Mouse (Mus musculus): ENCODE data around the gene R3hdm2. TPM values are rescaled to one million over a fixed set of nuclear protein-coding genes. Genes with fewer than 3 reads are reported as not detected.

R3hdm2 gene
- total RNA-seq, 4 experiments from 2014 or later = 247 to 279 (median 255) TPM

DNA sequence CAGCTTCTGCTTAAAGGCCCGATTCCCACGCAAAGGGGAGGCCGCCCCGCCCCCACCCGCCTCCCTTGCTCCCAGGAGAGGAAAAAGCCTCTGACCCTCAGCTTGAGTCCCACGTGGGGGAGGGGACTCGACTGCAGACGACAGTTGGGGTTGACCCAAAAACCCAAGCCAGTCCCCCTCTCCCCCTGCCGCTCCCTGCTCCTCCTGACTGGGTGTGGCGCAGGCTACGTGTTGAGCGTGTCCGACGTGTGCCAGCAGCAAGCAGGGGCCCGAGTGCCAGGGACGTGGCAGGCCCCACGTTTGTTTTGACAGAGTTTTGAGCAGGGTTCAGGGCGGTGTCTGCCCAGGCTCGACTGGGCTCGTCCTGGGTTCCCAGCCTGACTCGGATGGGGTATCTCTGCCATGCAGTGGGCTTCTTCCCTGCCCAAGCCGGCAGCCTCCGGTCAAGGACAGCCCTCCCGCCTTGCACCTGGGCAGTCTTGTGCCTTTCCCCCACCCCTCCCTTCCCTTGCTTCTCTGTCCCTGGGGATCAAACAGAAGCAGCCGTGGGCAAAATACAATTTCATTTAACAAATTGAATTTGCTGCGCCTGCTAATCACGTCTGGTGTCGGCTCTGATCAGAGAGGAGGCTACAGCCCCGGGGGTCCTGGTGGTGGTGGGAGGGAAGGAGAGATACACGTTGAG is 136.6 kb downstream of the R3hdm2 start:
- no peak for DNase-seq (ENCODE audit: low spot score in 2 of 2)

DNA sequence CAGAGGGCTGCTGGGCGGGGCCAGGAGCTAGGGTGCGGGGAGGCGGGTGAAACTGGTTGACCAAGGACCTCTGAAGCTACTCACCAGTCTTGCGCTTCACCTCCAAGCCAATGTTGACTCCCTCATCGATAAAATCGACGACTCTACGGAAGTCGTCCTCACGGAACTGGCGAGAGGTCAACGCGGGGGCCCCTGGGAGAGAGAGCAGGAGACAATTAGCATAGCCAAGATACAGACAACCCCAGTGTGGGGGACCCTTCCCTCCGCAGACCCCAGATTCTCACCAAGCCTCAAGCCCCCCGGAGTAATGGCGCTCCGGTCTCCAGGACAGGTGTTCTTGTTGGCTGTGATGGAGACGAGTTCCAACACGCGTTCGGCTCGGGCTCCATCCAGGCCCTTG is 137.8 kb downstream of the R3hdm2 start:
- DNase-seq (ENCODE audit: low spot score in 2 of 2) = no peak

DNA sequence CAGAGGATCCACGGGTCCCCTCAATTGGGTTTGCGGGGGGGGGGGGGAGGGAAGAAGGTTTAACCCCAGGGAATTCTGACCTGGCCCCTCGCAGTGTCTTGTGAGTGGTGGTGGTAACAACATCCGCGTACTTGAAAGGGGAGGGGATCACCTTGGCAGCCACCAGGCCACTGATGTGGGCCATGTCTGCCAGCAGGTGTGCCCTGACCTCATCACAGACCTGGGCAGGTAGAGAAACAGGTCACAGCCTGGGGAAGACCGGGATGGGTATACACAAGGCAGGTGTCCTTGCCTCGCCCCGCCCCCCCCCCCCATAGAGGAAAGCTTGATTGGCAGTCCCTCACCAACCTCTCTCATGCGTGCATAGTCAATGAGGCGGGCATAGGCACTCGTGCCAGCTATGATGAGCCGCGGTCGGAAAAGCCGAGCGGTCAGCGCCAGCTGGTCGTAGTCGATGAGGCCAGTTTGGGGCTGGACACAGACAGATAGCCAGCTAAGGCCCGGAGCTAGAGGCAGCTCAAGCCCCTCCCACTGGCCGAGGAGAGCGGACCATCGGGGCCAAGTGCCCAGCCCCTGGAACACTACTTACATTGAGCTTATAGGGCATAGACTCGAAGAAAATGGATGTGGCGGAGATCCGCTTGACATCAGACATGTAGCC is 139.0 kb downstream of the R3hdm2 start:
- no peak for DNase-seq (ENCODE audit: low spot score in 2 of 2)

DNA sequence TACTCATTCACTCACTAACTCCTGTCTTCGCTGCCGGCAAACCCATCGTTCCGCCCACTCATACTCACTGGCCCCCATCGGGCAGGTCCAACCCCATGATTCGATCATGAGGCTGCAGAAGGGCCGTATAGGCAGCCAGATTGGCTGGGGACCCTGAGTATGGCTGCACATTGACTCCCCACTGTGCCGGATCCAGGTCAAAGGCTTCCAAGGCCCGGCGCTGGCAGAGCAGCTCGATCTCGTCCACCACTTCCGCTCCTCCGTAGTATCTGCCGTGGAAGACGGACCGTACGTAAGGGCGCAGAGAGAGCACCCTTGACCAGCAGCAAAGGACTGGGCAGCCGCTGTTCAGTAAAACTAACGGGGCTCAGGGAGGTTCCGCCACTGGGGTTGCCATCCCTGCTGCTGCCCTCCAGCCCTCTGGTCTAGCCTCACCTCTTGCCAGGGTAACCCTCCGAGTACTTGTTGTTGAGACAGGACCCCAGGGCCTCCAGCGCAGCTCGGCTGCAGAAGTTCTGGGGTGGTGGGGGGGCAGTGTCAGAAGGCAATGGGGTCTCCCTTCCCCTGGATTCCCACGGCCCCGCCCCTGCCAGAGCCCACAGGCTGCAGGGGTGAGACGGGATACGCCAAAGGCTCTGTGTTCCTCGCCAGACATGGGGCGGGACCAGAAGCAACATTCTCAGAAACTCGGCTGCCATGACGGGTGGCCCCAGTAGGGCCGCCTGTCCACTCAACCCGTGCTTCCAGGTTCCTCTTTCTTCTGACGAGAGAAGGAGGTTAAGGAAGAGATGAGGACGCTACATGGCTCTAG is 140.0 kb downstream of the R3hdm2 start:
- DNase-seq (ENCODE audit: low spot score in 2 of 2) = no peak

DNA sequence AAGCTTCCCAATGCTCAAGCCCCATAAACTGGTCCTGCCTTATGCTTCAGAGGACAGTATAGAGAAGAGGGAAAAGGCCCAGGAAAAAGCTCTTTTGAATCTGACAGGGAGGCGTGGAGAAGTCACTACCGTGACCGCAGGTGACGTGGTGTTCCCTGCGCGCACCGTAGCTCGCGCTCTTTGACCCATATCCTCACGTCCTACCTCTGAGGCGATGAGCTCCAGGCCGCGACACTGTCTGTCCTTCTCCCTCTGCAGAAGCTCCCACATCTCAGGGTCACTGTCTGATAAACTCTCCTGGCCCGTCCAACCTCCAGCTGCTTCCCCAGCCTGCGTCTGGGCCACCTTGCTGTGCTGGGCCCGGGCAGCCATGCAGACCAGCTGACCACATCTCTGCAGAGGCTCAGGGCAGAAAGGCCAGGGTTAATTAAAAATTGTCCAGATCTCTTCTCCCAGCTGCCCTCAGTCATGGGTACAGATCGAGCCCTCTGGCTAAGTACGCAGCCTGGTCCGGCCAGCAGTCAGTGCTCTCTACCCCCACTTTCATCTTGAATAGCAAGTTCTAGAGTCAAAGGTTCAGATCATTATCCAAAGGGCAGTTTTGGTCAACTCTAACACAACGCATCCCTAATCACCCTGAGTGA is 140.7 kb downstream of the R3hdm2 start:
- no peak for DNase-seq (ENCODE audit: low spot score in 2 of 2)

DNA sequence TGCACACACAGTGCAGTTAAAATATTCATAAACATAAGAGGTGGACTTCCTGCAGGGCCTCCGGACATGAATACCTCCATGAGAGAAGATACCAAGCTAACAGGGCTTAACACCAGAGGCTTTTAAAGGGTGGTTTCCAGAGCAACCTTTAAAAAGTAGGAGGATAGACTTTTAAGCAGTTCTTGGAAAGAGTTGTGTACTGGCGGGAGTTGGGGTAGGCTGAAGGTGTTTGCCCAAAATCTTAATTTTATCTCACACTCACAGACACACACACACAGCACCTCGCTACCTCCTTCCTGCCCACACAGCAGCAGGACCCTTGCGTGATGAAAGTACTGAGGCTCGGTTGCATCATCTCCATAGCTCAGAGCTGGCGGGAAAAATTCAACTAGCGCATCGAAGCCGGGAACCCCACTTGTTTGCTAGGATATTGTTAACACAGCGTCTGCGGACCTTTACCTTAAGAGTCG is 141.5 kb downstream of the R3hdm2 start:
- DNase-seq (ENCODE audit: low spot score in 2 of 2) = no peak

DNA sequence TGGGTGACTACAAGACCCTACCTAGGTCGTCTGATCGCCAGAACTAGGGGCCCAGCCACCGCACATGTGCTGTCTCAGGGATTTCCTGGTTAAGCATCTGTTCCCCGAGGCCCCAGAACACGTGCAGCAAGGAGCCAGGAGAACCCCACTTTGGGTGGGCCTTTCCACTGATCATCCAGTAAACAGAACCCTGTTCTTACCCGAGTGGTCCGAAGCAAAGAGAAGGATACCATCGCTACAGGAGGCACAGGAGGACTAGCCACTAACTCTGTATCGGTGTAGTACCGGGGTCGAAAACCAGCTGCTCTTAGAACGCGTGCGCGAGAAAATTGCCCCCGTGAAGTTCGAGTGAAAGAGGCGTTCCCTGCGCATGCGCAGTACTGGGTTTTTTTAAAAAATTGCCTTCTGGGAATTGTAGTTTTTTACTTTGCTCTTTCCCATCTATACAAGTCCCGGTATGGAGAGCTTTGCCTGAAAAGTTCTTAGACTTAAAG is 142.0 kb downstream of the R3hdm2 start, which contains the start of gene Shmt2:
TSS of gene Shmt2 (minus strand) at position 357 of the 494 bp plus-strand sequence.
- peak; percentile 73 to 74 for DNase-seq (ENCODE audit: low spot score in 2 of 2)

DNA sequence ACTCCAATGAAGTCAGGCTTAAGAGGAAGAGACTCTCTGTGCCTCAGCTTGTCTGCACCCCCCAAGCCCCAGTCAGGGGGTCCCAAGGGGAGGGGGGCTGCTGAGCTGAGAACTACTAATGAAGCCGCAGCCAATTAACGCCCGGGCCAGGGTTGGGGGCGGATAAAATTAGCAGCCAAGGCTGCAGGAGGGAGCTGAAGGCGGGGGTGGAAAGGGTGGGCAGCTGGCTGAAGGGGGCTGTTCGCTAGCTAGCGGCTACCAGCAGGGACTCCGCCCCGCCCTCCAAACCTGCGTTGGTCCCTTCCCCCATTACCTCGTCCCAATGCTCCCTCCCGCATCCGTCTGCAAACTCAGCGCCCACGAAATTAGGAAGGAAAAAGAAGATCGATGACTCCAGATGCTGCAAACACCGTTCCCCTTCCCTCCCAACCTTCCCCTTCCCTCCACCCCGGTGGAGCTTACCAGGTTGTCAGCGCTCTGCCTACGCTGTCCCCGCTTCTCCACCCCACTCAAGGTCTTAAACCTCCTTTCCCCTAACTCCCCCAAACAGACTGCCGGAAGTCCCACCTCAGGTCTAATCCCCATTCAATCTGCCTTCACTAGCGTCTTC is 144.6 kb downstream of the R3hdm2 start:
- DNase-seq (ENCODE audit: low spot score in 2 of 2) = no peak

DNA sequence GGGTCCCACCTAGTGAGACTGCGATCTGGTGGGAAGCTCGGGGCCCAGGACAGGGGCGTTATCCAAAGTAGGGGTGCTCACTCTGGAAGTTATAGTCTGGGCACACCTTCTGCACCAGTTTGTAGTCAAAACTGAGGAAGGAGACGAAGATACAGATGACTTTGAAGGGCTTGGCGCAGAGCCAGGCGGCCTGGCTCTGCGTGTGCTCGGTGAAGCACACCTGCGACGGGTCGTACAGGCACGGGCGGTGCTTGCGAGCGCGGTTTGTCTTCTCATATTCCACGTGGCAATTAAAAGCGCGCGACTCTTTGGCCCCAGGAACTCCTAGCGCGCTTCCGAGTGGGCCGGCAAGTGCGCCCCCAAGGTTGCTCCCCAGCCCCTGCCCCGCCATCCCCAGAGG is 145.9 kb downstream of the R3hdm2 start:
- DNase-seq (ENCODE audit: low spot score in 2 of 2) = no peak

DNA sequence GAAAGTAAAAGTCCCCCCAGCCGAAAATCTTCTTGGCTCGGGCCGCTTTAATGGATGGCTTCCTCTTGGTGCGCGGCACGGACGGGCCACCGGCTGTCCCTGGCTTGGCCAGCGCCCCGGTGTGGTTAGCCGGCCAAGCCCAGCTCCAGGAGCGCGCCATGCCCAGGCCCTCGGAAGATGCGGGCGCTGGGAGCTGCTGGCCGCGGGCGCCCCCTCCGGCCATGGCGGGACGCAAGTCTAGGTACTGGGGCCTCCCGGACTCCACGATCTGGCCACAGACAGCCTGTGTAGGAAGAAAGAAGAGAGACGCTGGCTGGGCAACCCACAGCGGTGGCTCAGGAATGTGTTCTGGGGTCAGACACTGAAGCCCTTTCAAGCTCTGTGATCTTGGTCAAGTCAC is 146.6 kb downstream of the R3hdm2 start:
- DNase-seq (ENCODE audit: low spot score in 2 of 2) = no peak

DNA sequence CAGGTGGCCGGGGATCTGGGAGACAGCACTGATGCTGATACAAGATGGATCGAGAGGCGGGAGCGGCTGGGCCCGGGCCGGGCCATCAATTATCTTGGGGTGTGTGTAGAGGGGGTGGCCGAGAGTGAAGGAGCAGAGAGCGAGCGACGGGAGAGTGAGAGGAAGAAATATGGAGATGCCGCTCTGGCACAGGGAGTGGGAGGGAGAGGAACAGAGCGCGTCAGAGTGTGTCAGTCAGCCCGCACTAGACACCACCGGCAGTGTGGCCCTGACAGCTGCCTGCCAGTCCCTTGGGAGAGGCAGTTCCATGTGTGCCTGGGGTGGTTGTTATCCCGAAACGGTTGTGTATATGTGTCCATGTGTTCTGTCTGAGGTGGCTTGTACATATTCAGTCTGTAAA is 147.4 kb downstream of the R3hdm2 start:
- no peak for DNase-seq (ENCODE audit: low spot score in 2 of 2)

DNA sequence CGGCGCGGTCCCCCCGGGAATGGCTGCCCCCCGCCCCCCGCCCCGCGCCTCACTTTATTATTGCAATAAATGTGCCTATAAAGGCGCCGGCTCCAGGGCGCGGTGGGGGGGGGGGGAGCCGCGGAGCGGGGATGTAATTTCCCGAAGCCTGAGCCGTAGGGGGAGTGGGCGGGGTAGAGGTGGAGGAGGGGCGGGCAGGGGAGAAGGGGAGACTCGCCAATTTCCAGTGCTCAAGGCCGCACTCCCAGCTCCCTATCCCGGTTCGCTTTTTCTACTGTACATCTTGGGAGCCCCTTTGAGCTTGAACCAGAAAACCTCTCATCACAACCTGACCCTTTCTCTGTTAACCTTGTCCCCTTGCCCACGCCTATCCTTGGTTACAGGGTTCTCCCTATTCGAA is 150.8 kb downstream of the R3hdm2 start:
- DNase-seq (ENCODE audit: low spot score in 2 of 2) = no peak

DNA sequence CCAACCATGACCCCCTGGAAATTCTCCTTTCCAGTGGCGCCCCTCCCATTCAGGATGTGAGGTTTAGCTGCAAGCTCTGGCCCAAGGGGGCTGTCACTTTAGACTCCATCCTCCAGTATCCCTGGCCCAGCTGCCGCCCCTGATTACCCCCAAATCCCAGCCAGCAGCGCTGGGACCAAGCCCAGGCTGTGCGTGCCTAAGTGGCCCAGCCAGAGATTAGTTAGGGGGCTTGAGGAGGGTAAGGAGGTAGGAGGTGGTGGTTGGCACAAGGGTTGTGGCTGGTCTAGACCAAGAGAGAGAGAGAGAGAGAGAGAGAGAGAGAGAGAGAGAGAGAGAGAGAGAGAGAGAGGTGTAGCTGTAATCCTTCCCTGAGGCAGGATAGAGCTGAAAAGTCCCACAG is 151.4 kb downstream of the R3hdm2 start:
- no peak for DNase-seq (ENCODE audit: low spot score in 2 of 2)

DNA sequence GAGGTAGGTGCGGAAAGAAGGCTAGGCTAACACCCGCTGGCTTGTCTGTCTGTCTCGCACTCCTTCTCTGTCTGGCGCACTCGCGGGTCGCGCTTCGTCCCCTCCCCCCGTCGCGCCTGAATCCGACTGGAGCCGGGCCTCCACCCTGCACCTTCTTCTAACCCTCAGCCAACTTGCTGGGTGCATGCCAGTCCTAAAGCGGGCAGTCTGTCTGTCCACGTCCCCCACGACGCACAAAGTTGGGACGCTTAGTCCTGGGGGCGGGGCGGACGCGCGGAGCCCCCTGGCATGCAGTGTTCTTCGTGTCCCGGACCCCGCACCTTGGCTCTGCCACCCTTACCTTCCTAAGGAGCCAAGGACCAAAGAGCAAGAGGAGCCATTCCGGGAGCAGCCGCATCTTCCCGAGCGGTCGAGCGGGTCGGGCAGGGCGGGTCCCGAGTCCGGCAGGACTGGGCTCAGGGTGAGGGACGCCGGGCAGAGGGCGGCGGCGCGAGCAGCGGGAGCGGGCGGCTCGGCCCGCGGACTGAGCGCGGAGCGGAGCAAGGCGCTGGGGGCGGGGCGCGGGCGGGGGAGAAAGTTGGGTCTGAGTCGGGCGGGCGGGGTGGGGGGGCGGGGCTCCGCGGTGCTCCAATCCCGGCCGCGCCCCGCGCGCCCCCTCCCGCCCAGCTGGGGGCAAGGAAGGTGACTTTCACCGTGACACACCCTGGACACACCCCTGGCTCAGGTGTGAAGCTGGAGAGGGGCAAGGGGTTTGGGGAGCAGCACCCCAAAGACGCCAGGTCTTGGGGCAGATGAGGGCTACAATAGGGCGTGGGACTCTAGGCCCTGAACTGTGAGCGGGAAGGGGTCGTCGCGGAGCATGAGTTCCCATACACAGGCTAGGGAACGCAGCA is 154.2 kb downstream of the R3hdm2 start, which contains the start of gene Nxph4:
TSS of gene Nxph4 (minus strand) at position 524 of the 893 bp plus-strand sequence.
- DNase-seq (ENCODE audit: low spot score in 2 of 2) = no peak

DNA sequence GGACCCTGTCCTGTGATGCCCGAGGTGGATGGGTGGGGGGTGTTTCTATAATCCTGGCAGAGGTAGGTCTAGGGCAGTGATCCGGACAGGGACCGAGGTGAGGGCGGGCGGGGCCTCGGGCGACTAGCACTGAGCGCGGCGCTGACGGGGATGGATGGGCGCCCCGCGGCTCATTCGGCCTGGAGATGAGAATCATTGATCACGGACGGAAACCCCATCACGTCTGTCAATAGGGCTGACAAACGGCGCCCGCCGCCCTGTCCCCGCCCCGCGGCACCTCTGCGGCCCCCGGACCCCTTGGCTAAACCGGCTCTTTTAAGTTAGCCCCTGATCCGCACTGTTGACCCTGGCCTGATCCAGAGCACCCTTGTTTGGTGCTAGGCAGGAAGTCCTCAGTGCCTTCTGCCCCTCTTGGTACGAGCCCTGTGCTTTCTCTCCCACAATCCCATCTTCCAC is 154.8 kb downstream of the R3hdm2 start:
- no peak for DNase-seq (ENCODE audit: low spot score in 2 of 2)

DNA sequence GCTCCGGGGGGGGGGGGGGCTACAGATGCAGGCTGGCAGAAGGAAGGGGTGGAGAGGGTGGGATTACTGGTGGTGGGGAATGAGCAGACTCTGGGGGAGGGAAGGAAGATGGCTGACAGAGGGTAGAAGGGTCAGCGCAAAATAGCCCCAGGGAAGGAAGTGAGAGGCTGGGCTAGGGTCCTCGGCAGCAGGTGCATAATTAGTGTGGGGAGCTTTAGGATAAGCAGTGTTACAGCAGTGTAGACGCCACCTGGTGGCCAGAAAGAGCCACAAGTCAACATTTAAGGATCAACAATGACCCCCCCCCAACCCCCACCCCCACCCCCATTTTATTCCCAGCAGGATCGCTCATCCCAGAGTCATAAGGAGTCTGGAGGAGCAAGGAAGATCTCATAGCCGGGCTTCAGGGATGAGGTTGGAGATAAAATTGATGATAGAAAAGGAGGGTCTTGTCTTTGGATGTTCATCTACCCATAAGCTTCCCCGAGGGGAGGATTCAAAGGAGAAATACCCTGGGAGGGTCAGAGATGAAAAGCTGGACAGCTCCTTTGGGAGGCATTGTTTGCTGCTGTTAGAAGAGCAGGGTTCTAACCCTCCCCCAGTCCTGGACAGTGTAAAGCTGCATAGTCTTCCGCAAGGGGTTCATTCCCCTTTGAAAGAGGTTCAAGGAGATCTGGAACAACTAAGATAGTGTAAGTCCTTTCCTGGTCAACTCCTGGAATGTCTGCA is 156.6 kb downstream of the R3hdm2 start:
- no peak for DNase-seq (ENCODE audit: low spot score in 2 of 2)

DNA sequence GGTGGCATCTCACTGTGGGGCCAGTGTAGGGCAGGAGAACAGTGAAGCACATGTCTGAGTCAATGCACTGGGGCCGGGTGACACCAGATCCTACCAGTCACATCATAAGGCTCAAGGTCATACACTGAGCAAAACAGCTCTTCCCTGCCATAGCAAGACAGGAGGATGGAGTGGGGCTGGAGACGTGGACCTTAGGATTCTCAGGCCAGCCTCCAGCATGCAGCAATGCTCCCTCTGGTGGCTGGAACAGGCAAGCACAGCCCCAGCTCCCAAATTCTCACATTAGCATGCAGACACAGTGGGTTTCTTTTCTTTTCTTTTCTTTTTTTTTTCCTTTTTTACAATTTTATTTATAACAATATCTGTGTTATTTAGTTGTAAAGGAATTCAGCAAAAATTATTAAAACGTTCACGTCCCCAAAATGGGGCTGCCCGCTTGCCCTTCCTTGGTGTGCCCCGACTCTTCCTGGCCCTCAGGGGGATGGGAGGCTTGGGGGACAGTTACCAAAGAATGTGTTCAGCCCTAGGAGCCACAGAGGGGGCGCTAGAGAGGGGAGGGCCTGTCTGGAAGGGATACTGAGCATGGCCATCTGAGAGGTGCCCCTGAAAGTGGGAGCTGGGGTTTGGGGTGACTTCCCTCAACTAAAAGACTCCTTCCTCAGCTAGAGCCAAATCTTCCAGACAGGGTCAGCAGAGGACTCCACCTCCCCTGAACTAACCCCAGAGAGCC is 157.9 kb downstream of the R3hdm2 start:
- DNase-seq (ENCODE audit: low spot score in 2 of 2) = peak; percentile 65 to 76

DNA sequence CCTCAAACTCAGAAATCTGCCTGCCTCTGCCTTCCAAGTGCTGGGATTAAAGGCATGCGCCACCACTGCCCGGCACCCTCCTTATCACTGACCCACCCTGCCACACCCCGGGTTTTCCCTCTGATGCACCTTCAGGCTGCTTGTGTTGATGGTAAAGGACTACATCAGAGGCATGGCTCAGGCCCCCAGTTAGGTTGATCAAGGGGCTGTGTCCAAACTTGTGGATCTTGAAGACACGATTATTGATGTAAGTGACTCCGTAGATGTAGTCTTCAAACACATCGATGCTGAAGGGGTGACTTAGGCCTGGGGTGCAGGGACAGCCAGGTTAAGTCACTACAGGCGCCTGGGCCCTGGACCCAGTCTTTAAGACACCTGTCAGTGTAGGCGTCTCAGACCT is 161.4 kb downstream of the R3hdm2 start:
- no peak for DNase-seq (ENCODE audit: low spot score in 2 of 2)

Data from left cerebral cortex, adult 8-10 months (tissue).